Mouse (Mus musculus): ENCODE results near the gene Tada2b. TPM values are rescaled to one million over a fixed set of nuclear protein-coding genes. Genes with fewer than 3 reads are reported as not detected.
A peak's percentile ranks its signal among the peaks of the same experiment; 100 is the strongest.

Gene Tada2b
- polyA plus RNA-seq (2015; fragmentation: Nextera tagmentation; extraction: Ambion mirVana): 0.79 and 1.0 TPM in 2 replicates

GRCm38 (mm10) chr5:36484171-36484990, at the start of gene Tada2b, which contains the start of gene Ccdc96:
Tada2b (minus strand) TSS chr5:36484285.
Ccdc96 (plus strand) TSS chr5:36484588.
- no peaks in the 10 kb centered on the region for H3K9me3 ChIP-seq (replicated peaks; ENCODE audit: control insufficient read depth, low read length)
- ATAC-seq (ENCODE audit: low read depth): peak; percentile 96
- H3K27ac ChIP-seq (ENCODE audit: low read length): peak within 1 kb of the TSS; percentile 70
- peaks cover 35% of the 10 kb centered on the region for H3K4me1 ChIP-seq (ENCODE audit: control insufficient read depth, low read depth, low read length)
- peak within 1 kb of the TSS; percentile 91 for H3K4me3 ChIP-seq (ENCODE audit: low read depth, low read length)
- H3K4me2 ChIP-seq (ENCODE audit: low read depth, low read length): peak within 1 kb of the TSS; percentile 99
- WGBS (ENCODE audit: insufficient replicate concordance): under 1% methylated on average over 87 of the region's 97 CpGs
- no peaks in the 10 kb centered on the region for H3K36me3 ChIP-seq (ENCODE audit: control insufficient read depth, insufficient read depth)
- peak within 1 kb of the TSS; percentile 95 for H3K9ac ChIP-seq (ENCODE audit: low read depth, low read length)
- H3K27me3 ChIP-seq (ENCODE audit: control insufficient read depth, insufficient read depth, low read depth, low read length): peaks cover 21% of the 10 kb centered on the region

GRCm38 (mm10) chr5:36530129-36530751, 46.2 kb upstream of the Tada2b start:
- Histone ChIP-seq H3K9me3 (replicated peaks; ENCODE audit: control insufficient read depth, low read length) (no peaks in the 10 kb centered on the region), H3K9ac (ENCODE audit: low read depth, low read length) (peak overlapping the region; percentile 75), H3K27ac (ENCODE audit: low read length) (peak overlapping the region; percentile 65), H3K4me3 (ENCODE audit: low read depth, low read length) (peak overlapping the region; percentile 75), H3K27me3 (ENCODE audit: control insufficient read depth, insufficient read depth, low read depth, low read length) (no peaks in the 10 kb centered on the region), H3K36me3 (ENCODE audit: control insufficient read depth, insufficient read depth) (no peaks in the 10 kb centered on the region), H3K4me1 (ENCODE audit: control insufficient read depth, low read depth, low read length) (peaks cover 29% of the 10 kb centered on the region), H3K4me2 (ENCODE audit: low read depth, low read length) (peak overlapping the region; percentile 86)
- ATAC-seq (ENCODE audit: low read depth): peak; percentile 94
- WGBS (ENCODE audit: insufficient replicate concordance): 1% methylated on average over 28 of the region's 28 CpGs

- peak overlapping the region; percentile 75 for H3K4me3 ChIP-seq (ENCODE audit: low read depth, low read length)
- peak overlapping the region; percentile 75 for H3K9ac ChIP-seq (ENCODE audit: low read depth, low read length)
- H3K27ac ChIP-seq (ENCODE audit: low read length): peak overlapping the region; percentile 65; the same call in 1 of the 2 replicates
- 17% methylated on average over 5 of the region's 5 CpGs for WGBS (ENCODE audit: insufficient replicate concordance)
- H3K4me1 ChIP-seq (ENCODE audit: control insufficient read depth, low read depth, low read length): peaks cover 28% of the 10 kb centered on the region
- H3K36me3 ChIP-seq (ENCODE audit: control insufficient read depth, insufficient read depth): no peaks in the 10 kb centered on the region
- no peaks in the 10 kb centered on the region for H3K9me3 ChIP-seq (replicated peaks; ENCODE audit: control insufficient read depth, low read length)
- H3K27me3 ChIP-seq (ENCODE audit: control insufficient read depth, insufficient read depth, low read depth, low read length): no peaks in the 10 kb centered on the region
- H3K4me2 ChIP-seq (ENCODE audit: low read depth, low read length): peak overlapping the region; percentile 86
- ATAC-seq (ENCODE audit: low read depth): no peak
These were observed 45.6 kb upstream of the Tada2b start for GRCm38 (mm10) chr5:36529698-36530097.

- H3K27ac ChIP-seq (ENCODE audit: low read length): no peak overlapping the region
- peaks cover 23% of the 10 kb centered on the region for H3K4me1 ChIP-seq (ENCODE audit: control insufficient read depth, low read depth, low read length)
- 71% methylated on average over 2 of the region's 2 CpGs for WGBS (ENCODE audit: insufficient replicate concordance)
- ATAC-seq (ENCODE audit: low read depth): no peak
- no peaks in the 10 kb centered on the region for H3K9me3 ChIP-seq (replicated peaks; ENCODE audit: control insufficient read depth, low read length)
- no peaks in the 10 kb centered on the region for H3K36me3 ChIP-seq (ENCODE audit: control insufficient read depth, insufficient read depth)
- H3K27me3 ChIP-seq (ENCODE audit: control insufficient read depth, insufficient read depth, low read depth, low read length): no peaks in the 10 kb centered on the region
- H3K4me3 ChIP-seq (ENCODE audit: low read depth, low read length): no peak overlapping the region
- no peak overlapping the region for H3K4me2 ChIP-seq (ENCODE audit: low read depth, low read length)
- no peak overlapping the region for H3K9ac ChIP-seq (ENCODE audit: low read depth, low read length)
These were observed 42.8 kb upstream of the Tada2b start for GRCm38 (mm10) chr5:36526921-36527320.

GRCm38 (mm10) chr5:36526274-36526673, 42.2 kb upstream of the Tada2b start:
- Histone ChIP-seq H3K36me3 (ENCODE audit: control insufficient read depth, insufficient read depth) (no peaks in the 10 kb centered on the region), H3K9me3 (replicated peaks; ENCODE audit: control insufficient read depth, low read length) (no peaks in the 10 kb centered on the region), H3K9ac (ENCODE audit: low read depth, low read length) (no peak overlapping the region), H3K27ac (ENCODE audit: low read length) (no peak overlapping the region), H3K4me1 (ENCODE audit: control insufficient read depth, low read depth, low read length) (peaks cover 23% of the 10 kb centered on the region), H3K27me3 (ENCODE audit: control insufficient read depth, insufficient read depth, low read depth, low read length) (no peaks in the 10 kb centered on the region), H3K4me3 (ENCODE audit: low read depth, low read length) (no peak overlapping the region), H3K4me2 (ENCODE audit: low read depth, low read length) (no peak overlapping the region)
- 64% methylated on average over 5 of the region's 5 CpGs for WGBS (ENCODE audit: insufficient replicate concordance)
- no peak for ATAC-seq (ENCODE audit: low read depth)

GRCm38 (mm10) chr5:36525216-36525615, 41.1 kb upstream of the Tada2b start:
- 49% methylated on average over 2 of the region's 2 CpGs for WGBS (ENCODE audit: insufficient replicate concordance)
- peaks cover 17% of the 10 kb centered on the region for H3K4me1 ChIP-seq (ENCODE audit: control insufficient read depth, low read depth, low read length)
- no peak overlapping the region for H3K27ac ChIP-seq (ENCODE audit: low read length)
- no peak overlapping the region for H3K4me3 ChIP-seq (ENCODE audit: low read depth, low read length)
- no peak overlapping the region for H3K4me2 ChIP-seq (ENCODE audit: low read depth, low read length)
- no peaks in the 10 kb centered on the region for H3K27me3 ChIP-seq (ENCODE audit: control insufficient read depth, insufficient read depth, low read depth, low read length)
- H3K9me3 ChIP-seq (replicated peaks; ENCODE audit: control insufficient read depth, low read length): no peaks in the 10 kb centered on the region
- ATAC-seq (ENCODE audit: low read depth): no peak
- H3K36me3 ChIP-seq (ENCODE audit: control insufficient read depth, insufficient read depth): no peaks in the 10 kb centered on the region; the same call in 1 of the 2 replicates
- no peak overlapping the region for H3K9ac ChIP-seq (ENCODE audit: low read depth, low read length)

- WGBS (ENCODE audit: insufficient replicate concordance): 22% methylated on average over 5 of the region's 5 CpGs
- Histone ChIP-seq H3K27ac (ENCODE audit: low read length) (no peak overlapping the region), H3K4me1 (ENCODE audit: control insufficient read depth, low read depth, low read length) (no peaks in the 10 kb centered on the region)
These were observed 39.2 kb upstream of the Tada2b start for GRCm38 (mm10) chr5:36523219-36523703.

GRCm38 (mm10) chr5:36522782-36523181, 38.7 kb upstream of the Tada2b start:
- Histone ChIP-seq H3K4me2 (ENCODE audit: low read depth, low read length) (no peak overlapping the region), H3K27me3 (ENCODE audit: control insufficient read depth, insufficient read depth, low read depth, low read length) (no peaks in the 10 kb centered on the region), H3K9me3 (replicated peaks; ENCODE audit: control insufficient read depth, low read length) (no peaks in the 10 kb centered on the region), H3K4me1 (ENCODE audit: control insufficient read depth, low read depth, low read length) (no peaks in the 10 kb centered on the region), H3K9ac (ENCODE audit: low read depth, low read length) (no peak overlapping the region), H3K27ac (ENCODE audit: low read length) (no peak overlapping the region), H3K36me3 (ENCODE audit: control insufficient read depth, insufficient read depth) (no peaks in the 10 kb centered on the region; the same call in 1 of the 2 replicates), H3K4me3 (ENCODE audit: low read depth, low read length) (no peak overlapping the region)
- no peak for ATAC-seq (ENCODE audit: low read depth)
- 27% methylated on average over 2 of the region's 2 CpGs for WGBS (ENCODE audit: insufficient replicate concordance)

More at GRCm38 (mm10) chr5:36523219-36523703, 39.2 kb upstream of the Tada2b start:
- no peaks in the 10 kb centered on the region; the same call in 1 of the 2 replicates for H3K36me3 ChIP-seq (ENCODE audit: control insufficient read depth, insufficient read depth)
- no peaks in the 10 kb centered on the region for H3K27me3 ChIP-seq (ENCODE audit: control insufficient read depth, insufficient read depth, low read depth, low read length)
- no peaks in the 10 kb centered on the region for H3K9me3 ChIP-seq (replicated peaks; ENCODE audit: control insufficient read depth, low read length)
- H3K4me3 ChIP-seq (ENCODE audit: low read depth, low read length): no peak overlapping the region
- H3K4me2 ChIP-seq (ENCODE audit: low read depth, low read length): no peak overlapping the region
- H3K9ac ChIP-seq (ENCODE audit: low read depth, low read length): no peak overlapping the region
- 0 out of 2 replicates have a peak, but pooled peaks have one; percentile 27 for ATAC-seq (ENCODE audit: low read depth)

Data from liver, embryonic 16.5 days (tissue).